Mouse (Mus musculus) c-Kit-positive CD71-negative TER-119-negative erythroid progenitor cells, embryonic 14.5 days (primary cell): Measurements from ENCODE around the gene Iqck.

ENCODE experiments used
- DNase-seq: peaks from one replicate; pipeline ENCODE4 v3.0.0-alpha.2; 2013; ENCODE audit warnings: low read depth

The Iqck gene

DNA sequence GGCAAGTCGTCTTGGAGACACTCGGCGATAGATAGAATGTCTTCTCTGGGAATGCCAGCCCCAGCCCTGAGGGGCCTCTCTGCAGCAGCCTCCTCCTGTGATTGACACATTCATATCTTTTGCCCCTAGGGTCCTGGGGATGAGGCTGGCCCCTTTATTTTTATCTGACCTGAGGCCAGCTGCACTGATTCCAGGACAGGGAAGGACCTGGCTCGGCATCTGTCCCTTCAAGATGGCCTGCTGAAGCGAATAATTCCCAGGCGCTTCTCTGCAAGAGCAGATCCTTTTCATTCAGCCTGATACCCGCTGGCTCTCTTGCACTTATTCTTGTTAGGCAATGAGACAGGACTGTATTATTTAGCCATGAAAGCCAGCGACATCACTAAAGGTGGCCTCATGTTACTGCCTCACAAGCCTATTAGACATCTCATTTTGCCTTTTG lies 56.5 kb downstream of the Iqck start:
- DNase-seq, result no peak

DNA sequence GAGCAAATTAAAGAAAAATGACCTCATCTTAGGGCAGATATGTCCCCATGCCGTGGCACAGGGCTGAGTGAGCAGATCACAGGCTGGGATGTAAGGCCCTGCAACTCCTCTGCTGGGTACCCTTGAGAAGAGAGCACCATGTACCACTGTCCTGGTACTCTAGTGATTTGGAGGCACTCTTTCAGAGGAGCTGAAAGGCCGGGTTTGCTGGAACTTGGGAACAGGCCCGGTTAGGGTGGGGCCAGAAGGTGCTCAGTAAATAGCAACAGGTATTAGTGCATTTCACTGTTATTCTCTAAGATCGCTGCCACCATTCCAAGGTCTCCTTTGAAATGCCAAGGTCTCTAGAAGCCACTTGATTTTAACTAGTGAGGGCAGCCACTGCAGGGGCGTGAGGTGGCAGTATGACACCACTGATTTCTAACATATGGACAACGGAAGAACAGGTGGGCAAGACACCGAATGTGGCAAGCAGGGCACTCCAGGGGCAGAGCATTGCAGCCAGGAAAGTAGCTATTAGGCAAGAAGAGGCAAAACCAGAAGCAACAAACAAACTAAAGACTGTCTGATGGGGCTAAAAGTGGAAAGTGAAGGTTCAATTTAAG lies 59.1 kb downstream of the Iqck start:
- DNase-seq, result no peak

DNA sequence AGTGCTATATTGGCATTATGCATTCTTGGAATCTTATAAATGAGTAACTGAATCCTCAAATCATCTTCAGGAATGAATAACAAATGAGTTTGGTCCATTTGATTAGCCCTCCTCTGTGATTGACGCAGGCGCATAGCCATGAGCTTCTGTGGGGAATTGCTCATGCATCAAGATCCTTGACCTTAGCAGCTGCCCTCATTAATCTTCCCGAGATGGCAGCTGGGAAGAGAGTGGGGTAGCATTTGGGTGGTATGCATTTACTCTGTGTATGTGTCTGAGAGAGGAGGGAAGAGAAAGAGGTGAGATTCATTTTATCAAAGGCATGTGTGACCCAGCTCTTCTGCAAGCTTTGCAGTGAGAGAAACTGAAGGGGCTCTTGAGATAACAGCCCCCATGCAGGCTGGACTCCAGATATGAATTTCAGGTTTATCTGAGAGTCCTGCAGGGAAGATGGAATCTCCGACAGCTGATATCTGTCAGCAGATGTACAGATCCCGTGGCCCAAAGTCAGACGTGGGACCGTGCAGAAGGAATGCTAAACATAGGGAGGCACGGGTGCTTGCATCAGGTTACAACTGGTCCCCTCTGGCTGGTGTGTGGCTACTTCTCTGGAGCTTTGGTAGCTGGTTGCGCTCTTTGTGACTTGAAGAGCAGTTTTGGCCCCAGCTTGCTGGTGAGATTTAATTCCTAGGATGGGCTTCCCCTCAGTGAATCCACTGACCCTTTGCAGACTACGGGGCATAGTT lies 63.9 kb downstream of the Iqck start:
- no peak for DNase-seq

DNA sequence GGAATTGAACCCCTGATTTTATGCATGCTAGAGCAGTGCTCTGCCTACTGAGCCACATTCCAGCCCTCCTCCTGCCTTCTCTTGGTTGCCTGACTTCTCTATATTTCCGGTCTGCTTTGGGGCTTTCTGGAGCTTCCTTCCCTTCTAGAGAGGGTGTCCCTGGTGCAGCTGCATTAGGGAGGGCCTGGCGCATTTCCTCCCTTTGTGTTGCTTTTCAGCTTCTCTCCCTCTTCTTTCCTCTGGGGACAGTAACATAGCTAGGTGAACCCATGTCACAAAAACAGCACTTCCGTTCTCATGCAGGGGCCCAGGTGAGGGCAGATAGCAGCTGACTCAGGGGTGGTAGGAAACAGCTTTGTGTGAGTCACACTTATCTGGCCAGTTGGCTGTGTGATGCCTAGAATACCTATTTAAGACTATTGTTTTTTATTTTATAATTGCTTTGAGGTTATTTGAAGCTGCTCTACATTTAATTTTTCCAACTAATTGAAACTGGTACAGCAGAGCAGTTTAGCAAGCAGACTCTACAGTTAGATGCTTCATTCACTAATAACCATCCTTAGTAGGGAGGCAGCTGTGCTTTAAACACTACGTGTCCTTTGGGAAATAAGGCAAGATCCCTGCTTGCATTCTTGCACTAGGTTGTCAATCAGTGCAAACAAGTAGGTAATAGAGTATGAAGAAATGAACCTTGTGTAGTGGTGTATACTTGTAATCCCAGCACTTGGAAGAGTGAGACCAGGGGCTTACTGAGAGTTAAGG lies 67.1 kb downstream of the Iqck start:
- no peak for DNase-seq

DNA sequence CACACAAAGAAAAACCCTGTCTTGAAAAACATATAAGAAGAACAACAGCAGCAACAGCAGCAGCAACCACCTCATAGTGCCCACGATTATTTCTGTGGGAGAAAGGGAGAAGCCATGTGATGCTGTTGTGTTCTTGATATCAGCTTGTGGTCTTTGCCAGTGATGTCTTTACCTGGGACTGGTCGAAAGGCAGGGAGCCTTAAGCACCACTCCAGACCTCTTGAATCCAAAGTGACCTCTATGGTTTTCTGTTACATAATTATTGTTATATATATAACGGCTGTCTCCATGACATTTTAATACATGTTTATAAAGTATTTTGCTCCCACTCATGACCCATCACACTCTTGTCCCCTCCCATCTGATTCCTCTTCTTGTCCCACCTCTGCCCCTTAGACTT lies 70.0 kb downstream of the Iqck start:
- no peak for DNase-seq

DNA sequence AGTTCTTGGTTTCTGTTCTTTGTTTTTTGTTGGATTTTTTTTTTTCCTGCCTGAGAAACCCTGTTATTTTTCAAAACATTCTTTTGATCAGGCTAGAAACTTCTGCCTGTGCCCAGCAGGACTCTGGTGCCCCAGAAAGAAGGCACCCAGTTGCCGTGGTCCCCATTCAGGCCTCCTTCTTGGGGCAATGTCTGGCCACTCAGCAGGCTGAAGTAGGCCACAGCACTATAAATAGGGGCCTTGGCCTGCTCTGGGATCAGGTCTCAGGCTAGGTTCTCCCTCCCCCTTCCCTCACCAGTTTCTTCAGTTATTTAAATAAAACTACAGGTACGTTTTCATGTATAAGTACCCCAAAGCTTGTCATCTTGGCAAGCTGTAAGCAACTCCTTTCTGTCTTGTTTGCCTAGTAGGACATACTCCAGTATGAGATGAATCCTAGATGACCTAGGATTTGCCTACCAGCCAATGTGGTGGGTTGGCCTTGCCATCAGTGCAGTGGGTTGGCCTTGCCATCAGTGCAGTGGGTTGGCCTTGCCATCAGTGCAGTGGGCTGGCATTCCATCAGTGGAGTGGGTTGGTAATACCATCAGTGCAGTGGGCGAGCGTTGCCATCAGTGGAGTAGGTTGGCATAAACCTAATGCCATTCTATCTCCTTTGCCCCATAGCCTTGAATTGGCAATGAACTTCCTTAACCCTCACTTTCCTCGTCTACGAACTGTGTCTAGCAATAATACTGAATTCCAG lies 71.1 kb downstream of the Iqck start:
- DNase-seq, result no peak

DNA sequence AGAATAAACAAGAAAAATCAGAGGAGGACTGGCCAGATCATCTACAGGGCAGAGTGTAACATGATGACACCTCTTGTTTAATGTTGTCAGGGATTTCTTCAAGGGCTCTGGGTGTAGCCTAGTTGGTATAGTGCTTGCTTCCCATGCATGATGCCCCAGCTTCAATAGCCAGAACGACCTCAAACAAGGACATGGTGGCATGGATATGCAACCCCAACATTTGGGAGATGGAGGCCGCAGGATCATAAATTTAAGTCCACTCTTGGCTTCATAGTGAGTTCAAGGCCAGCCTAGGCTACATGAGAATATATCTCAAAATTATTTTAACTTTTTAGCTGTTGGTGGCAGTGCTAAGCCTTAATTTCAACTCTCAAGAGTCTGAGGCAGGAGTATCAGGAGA lies 71.7 kb downstream of the Iqck start:
- no peak for DNase-seq

DNA sequence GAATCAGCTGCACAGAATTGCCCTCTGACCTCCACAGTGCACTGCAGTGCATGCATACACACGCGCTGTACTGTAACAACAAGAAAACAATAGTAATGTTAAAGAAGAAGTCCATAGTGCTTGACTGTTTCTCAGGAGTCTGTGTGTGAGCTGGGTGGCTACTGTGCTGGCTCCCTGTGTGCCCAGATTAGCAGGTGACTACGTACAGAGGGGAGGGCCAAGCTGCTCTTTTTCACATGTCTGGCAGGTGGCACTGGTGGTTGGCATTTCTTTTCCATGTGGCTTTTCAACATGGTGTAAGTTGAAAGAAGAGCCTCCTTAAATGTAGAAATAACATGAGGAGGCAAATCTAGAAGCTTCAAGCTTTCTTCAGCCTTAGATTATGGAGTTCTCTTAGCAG lies 72.8 kb downstream of the Iqck start:
- DNase-seq, result no peak

DNA sequence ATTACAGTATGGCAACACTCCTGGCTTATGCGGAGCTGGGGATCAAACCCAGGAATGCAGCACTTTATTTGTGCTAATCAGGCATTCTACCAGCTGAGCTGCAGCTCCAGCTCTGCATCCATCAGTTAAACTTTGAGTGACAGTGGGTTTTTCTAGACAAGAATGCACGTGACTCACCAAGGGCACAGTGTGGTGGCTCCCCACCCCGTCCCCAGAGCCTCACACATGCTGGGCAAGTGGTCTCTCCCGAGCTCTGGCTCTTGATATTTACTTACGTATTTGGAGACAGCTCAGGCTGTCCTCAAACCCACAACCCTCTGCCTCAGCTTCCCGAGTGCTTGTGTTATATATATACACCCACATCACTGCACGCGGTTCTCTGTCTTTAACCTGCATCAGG lies 73.4 kb downstream of the Iqck start:
- DNase-seq, result no peak

DNA sequence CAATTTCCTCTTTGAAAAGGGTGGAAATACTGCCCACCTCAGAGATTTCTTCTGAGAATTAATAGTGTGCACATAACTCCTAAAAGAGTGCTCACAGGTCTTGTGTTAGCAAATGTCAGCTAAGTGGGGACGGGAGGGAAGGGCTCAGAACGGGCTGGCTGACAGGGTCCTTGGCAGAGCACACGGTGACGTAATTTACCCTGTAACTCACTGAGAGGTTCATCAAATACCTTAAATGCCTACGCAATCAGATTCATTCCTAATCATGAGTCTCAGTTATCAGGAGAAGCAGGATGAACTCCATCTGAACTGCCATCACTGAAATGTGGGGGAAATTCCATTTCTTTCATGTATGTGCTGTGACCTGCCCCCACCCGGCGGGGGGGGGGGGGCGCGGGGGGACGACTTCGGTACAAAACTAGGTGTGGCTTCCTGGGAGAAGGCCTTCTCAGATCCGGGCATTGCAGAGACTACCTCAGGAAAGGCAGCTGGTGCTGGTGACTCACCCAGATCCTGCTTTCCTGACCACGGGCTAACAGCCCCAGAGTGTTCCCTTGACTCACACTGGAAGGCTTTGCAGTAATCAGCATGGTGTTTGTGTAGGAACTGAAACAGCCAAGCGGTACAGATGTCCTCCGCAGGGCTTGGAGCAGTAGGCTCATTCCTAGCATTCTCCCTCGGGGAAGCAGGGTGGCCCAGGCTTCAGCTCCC lies 74.2 kb downstream of the Iqck start:
- no peak for DNase-seq

DNA sequence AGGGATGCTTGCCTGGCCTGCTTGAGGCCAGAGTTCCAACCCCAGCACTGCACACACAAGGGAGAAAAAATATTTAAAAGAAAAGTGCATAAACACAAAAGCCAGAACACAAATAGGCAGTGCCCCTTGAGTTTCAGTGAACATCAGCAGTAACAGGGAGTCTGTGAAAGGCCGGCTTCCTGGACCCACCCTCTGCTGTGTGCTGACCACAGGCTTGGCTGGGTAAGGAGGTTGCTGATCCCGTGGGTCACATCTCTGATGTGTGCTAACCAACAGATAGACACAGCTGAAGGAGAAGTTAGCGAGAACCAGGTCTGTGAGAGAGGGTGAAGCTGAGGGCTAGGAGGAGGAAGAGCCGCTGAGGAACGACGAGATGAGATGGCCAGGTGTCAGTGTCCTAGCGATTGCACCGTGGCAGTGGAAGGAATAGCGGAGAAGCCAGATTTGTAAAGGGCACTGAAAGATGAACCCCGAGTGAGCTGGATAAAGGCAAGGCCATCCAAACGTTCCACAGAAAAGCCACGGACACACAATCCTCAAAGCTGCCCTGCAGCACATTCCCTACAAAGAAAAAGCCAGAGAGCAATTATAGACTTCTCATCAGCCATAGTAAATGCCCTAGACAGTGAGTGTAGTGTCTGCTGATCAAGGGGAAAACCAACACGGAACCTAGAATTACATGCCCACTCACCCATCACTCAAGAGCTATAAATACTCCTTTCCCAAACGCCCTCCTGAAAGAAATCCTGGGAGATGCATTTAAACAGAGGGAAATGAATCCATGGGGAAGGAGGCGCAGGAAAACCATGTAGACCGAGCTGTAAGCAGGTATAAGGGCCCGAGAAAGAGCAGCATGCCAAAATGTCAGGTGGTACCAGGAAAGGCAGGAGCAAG lies 76.2 kb downstream of the Iqck start:
- no peak for DNase-seq

DNA sequence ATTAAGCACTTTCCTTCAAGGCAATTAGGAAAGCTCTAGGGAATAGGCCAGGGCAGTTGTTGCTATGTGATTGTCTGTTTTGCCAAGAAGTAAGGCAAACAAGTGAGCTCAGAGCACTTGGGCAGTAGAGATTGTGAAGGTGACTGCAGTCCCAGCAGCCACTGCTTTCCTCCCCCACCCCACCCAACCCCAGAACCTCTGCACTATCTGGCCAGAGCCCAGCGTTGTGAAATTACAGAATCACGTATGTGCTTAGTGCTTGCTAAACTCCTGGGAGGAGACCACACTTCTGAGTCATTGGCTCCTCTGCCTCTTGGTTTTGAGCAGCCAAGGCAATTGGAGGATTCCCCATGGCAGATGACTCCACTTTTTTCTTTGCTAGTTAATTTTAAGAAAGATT lies 79.8 kb downstream of the Iqck start:
- DNase-seq, result no peak

DNA sequence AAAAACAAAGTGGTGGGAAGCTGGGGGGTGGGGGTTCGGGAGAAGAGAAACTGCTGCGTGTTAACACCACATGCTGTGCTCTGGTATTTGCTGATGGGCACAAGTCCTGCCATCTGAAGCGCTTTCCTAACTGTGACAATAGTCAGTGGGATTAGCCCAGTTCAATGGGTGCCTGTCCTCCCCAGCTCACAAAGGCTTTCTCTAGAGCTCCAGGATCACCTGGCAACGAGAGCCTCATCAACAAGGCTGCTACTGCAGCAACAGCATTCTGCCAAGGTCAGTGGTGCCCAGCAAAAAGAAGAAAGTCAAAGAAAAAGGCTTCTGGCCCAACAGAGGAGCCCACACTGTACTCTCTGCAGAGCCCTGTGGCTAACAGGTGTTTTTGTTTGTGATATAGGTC lies 81.3 kb downstream of the Iqck start:
- no peak for DNase-seq

DNA sequence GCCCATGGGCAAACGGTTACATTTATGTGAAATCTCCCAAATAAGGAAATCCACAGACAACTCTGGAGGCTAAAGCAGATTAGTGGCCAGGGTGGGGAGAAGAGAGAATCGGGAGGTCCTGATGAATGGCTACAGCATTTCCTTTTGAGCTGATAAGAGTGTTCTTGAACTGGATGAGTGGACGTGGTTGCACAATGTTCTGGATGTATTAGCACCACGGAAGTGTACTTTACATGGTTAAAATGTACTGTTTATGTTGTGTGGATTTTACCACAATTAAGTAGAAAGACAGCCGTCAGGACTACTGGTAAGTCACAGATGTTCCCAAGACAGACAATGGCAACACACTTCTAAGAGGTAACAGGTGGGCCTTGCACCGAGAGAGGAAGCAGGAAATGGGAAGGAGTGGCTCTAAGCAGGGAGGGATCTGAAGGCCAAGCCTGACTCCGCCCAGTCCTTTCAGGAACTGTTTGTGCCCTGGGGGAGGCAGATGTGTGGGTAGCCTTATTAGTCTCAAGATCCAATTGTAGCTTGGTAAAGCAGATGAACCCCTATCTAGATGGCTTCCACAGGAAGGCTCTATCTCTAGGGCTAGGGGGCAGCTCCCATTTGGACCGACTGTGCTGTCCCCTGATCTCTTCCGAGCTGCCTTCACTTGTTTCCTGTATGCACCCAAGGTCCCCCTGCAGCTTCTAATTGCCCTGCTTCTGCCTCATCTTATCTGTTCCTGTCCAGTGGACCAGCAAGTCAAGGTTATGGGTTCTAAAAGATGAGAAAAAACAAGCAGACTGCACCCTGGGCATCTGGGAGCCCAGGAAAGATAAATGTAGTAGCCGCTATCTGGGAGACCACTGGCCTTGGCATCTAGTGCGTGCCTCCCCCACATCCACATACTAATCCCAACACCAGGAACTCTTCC lies 82.2 kb downstream of the Iqck start:
- DNase-seq, result no peak

DNA sequence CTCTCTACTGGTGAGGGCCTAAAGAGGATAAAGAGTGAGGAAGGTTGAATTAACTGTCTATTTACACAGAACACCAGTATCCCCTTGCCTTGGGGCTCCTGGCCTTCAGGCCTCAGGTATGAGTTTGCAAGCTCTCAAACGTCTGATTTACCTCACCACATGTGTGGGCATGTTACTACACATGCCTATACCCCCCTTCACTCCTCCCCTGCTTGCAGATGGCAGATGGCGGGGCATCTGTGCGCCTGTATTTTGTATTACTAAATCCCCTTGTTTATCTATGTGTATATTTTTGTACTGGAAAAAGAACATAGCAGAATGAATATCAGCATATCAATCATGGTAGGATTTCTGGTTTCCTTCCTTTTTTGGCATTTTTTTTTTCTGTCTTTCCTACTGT lies 86.7 kb downstream of the Iqck start:
- no peak for DNase-seq

DNA sequence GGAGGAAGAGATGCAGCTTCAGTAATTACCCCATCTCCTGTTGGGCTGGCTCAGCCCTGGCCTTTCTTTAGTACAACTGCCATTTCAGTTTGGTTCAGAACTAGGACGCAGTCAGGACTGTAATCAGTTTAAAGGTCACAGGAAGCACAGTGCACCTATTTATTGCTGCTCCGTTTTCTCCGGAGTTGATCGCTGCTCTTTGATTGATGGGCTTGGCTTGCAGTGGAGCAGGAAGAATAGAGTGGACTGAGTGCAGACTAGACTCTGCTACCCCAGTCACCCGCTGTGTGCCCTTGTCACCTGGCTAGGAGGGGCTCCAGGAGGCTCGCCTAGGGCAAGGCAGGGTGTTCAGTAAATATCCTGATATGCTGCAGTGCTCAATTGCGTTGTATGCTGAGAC lies 87.6 kb downstream of the Iqck start:
- no peak for DNase-seq

DNA sequence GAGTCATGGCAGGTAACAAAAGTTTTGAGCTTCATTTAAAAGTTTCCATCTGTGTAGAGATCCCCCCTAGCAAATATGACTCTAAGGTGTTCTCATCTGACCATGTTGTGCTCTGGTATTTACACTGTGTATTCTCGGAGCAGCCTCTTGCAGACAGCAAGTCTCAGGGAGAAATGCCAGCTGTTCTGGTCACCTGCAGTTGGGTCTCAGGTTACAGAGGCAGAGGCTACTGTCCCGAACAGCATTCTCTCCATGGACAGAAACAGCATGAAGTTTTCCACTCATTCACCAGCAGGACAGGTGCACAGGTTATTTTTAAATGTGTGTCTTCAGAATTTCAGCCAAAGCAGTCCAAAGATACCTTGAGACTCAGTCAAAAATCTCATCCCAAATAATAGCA lies 89.3 kb downstream of the Iqck start:
- DNase-seq, result no peak

DNA sequence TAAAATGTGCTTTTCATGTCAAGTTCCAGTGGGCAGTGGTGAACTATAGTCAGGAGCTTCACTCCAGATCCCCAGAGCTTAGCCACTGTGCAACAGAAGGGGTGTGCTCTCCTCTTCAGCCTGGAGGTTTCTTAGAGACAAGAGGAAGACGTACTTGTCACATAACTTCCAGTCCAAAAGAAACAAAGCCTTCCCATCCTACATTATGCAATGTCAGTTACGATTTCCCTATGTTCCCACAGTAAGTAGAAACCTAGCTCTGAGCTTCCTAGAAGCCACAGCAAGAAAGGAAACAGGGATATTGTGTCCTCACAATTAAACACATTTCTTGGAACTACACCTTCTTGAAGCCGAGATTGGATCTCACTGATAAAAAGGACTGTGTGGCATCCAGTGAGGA lies 91.7 kb downstream of the Iqck start:
- DNase-seq, result no peak

DNA sequence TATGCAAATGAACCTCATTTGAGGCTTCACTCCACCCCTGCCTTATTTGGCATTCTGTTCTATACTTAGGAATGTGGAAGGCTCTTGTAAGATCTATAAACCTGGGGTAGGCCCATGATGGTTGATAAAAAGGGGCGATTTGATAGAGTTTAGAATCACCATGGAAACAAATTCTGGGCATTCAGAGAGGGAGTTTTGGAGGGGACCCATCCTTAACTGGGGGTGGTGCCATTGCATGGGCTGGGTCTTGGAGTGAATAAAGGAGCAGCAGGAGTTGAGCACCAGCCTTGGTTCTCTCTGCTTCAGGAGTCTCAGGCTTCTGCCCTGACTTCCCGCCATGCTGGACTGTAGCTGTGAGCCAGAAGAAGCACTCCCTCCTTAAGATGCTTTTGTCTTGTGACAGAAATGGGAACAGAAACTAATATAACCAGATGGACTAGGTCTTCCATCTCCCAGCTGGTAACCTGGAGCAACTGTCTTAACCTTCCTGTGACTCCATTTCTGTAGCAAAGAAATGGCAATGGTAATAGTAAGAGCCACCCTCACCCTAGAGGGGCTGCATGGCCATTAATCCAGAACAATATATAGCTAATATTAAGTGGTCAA lies 93.2 kb downstream of the Iqck start:
- no peak for DNase-seq
